Comparison of ENCODE assay signal across 8 mouse cellular contexts in genomic region chr3:79566716-79567691, GRCm38 (mm10). TPM values are rescaled to one million over a fixed set of nuclear protein-coding genes. Genes with fewer than 3 reads are reported as not detected.
DNase-seq lines count a peak whose midpoint lies in the region; ATAC-seq and TF ChIP-seq lines count a peak whose summit lies in the region.

No protein-coding gene starts in this region.

- no peak for TF ChIP-seq POLR2A in testis, adult 2 months (IDR thresholded peaks at IDR 0.05; ENCODE audit: control insufficient read depth, low read depth, low read length)

- ATAC-seq in frontal cortex, adult (ENCODE audit: low TSS enrichment), result peak; percentile 42
- ATAC-seq in midbrain, embryonic 11.5 days (ENCODE audit: low FRiP score), result peak; percentile 1

- H3K9ac ChIP-seq in midbrain, embryonic 11.5 days (ENCODE audit: low read length), result peak overlapping the region; percentile 85

- H3K4me3 ChIP-seq in midbrain, embryonic 11.5 days (ENCODE audit: low read depth, low read length), result peak overlapping the region; percentile 85
- H3K4me3 ChIP-seq in testis, adult 2 months (ENCODE audit: control insufficient read depth, low read depth, low read length), result peak overlapping the region; percentile 90

- WGBS in midbrain, embryonic 11.5 days, result 5% methylated on average over 43 of the region's 60 CpGs

- no peaks in the 10 kb centered on the region for H3K36me3 ChIP-seq in midbrain, embryonic 11.5 days (ENCODE audit: control insufficient read depth, insufficient read depth, low read length)
- H3K36me3 ChIP-seq in testis, adult 2 months (ENCODE audit: control insufficient read depth, insufficient read depth, low read length), result no peaks in the 10 kb centered on the region

- H3K4me1 ChIP-seq in midbrain, embryonic 11.5 days (ENCODE audit: control insufficient read depth, insufficient read depth, low read length), result peaks cover 7% of the 10 kb centered on the region
- peaks cover 5% of the 10 kb centered on the region; the same call in 1 of the 2 replicates for H3K4me1 ChIP-seq in testis, adult 2 months (ENCODE audit: control insufficient read depth, insufficient read depth, low read length)

- DNase-seq in cerebellum, adult 11-12 months, result peak; percentile 81
- DNase-seq in cerebellum, adult 8-10 months, result no peak
- peak; percentile 41 for DNase-seq in 416B (ENCODE audit: low read depth)
- DNase-seq in cerebellum, adult 9-10 months, result peak; percentile 76
- DNase-seq in layer of hippocampus, postnatal 10 days (ENCODE audit: low spot score in 2 of 2), result peak; percentile 44 to 63
- DNase-seq in midbrain, embryonic 11.5 days (ENCODE audit: low spot score, missing footprints), result peak; percentile 93

- 0 out of 2 replicates have a peak overlapping the region, but pooled peaks have one; percentile 14 for H3K27ac ChIP-seq in midbrain, embryonic 11.5 days (ENCODE audit: low read depth, low read length)
- H3K27ac ChIP-seq in testis, adult 2 months (ENCODE audit: control insufficient read depth, insufficient read depth, low read depth, low read length), result peak overlapping the region; percentile 12; the same call in 1 of the 2 replicates

- no peaks in the 10 kb centered on the region for H3K9me3 ChIP-seq in midbrain, embryonic 11.5 days (ENCODE audit: control insufficient read depth, low read length)

- no peaks in the 10 kb centered on the region for H3K27me3 ChIP-seq in midbrain, embryonic 11.5 days (ENCODE audit: control insufficient read depth, insufficient read depth, low read length)
- H3K27me3 ChIP-seq in testis, adult 2 months (ENCODE audit: control insufficient read depth, insufficient read depth, low read length), result no peaks in the 10 kb centered on the region

- peak overlapping the region; percentile 91 for H3K4me2 ChIP-seq in midbrain, embryonic 11.5 days

- TF ChIP-seq CTCF in testis, adult 2 months (IDR thresholded peaks at IDR 0.05; ENCODE audit: control insufficient read depth, insufficient read depth, insufficient replicate concordance, low read depth, low read length), result no peak

RNA-seq across cellular contexts. Expression of gene Fnip2, which starts 0.6 kb away (rescaled TPM):
- 10 to 100 TPM; 18.1 to 19.0 TPM for total RNA-seq in layer of hippocampus, postnatal 10 days (2021)
- 4.9 and 5.5 TPM in 2 replicates for polyA plus RNA-seq in midbrain, embryonic 11.5 days (2014; fragmentation: Nextera tagmentation; extraction: Ambion mirVana)
- 2.0 and 2.1 TPM in 2 replicates for polyA plus RNA-seq in testis, adult 2 months (2012; rRNA removed)

RNA-seq across cellular contexts. Expression of gene Ppid, which starts 24.1 kb away (rescaled TPM):
- 10 to 100 TPM; 71.5 to 79.5 TPM for total RNA-seq in layer of hippocampus, postnatal 10 days (2021)
- 207 and 233 TPM in 2 replicates for polyA plus RNA-seq in midbrain, embryonic 11.5 days (2014; fragmentation: Nextera tagmentation; extraction: Ambion mirVana)
- 12.1 and 15.0 TPM in 2 replicates for polyA plus RNA-seq in testis, adult 2 months (2012; rRNA removed)

Comparison
In these comparisons a context has a peak if more than half of its experiments do, and no peak if none do; other contexts are left out.
1. RNA of gene Ppid, which starts 24.1 kb away (polyA plus RNA-seq): 207 to 233 TPM in midbrain, embryonic 11.5 days; 12.1 to 15.0 TPM in testis, adult 2 months; every median in the first group is over 10 times any median in the second.